Comparison of ENCODE assay signal across 12 mouse cellular contexts in genomic region chr6:47279183-47279582, GRCm38 (mm10).
A peak's percentile ranks its signal among the peaks of the same experiment; 100 is the strongest.
DNase-seq lines count a peak whose midpoint lies in the region; ATAC-seq lines count a peak whose summit lies in the region.
"Had no signal": no experiment of that assay in that cellular context is flagged by ENCODE, and none has a peak within 500 bp of the region (broad histone marks: within the 10 kb centered on the region; RNA-seq: fewer than 3 reads in every experiment).

No protein-coding gene starts in this region.

- no peak overlapping the region for H3K27ac ChIP-seq in embryonic facial prominence, embryonic 11.5 days (replicated peaks; ENCODE audit: low read depth, low read length)
- H3K27ac ChIP-seq in forebrain, embryonic 15.5 days (replicated peaks) = peak overlapping the region; percentile 76
- peak overlapping the region; percentile 35; the same call in 1 of the 2 replicates for H3K27ac ChIP-seq in neural tube, embryonic 15.5 days (replicated peaks)
- H3K27ac ChIP-seq: liver, embryonic 13.5 days had no signal

- peak; percentile 74 for ATAC-seq in embryonic facial prominence, embryonic 11.5 days (replicated peaks; ENCODE audit: insufficient number of reproducible peaks, low FRiP score, low TSS enrichment, low read depth)
- peak; percentile 79 for ATAC-seq in forebrain, embryonic 15.5 days (replicated peaks)
- ATAC-seq in neural tube, embryonic 15.5 days (ENCODE audit: low FRiP score) = peak; percentile 67

- no peaks in the 10 kb centered on the region for H3K36me3 ChIP-seq in embryonic facial prominence, embryonic 11.5 days (replicated peaks; ENCODE audit: control insufficient read depth, insufficient read depth, low read depth, low read length)
- H3K36me3 ChIP-seq in forebrain, embryonic 15.5 days = no peaks in the 10 kb centered on the region
- H3K36me3 ChIP-seq in neural tube, embryonic 15.5 days = no peaks in the 10 kb centered on the region
- H3K36me3 ChIP-seq: liver, embryonic 13.5 days had no signal

- no peaks in the 10 kb centered on the region for H3K4me1 ChIP-seq in embryonic facial prominence, embryonic 11.5 days (ENCODE audit: control insufficient read depth, insufficient read depth, low read length)
- H3K4me1 ChIP-seq in forebrain, embryonic 15.5 days = peaks cover 55% of the 10 kb centered on the region
- H3K4me1 ChIP-seq in neural tube, embryonic 15.5 days = no peaks in the 10 kb centered on the region
- H3K4me1 ChIP-seq: liver, embryonic 13.5 days had no signal

- no peak overlapping the region for H3K4me2 ChIP-seq in embryonic facial prominence, embryonic 11.5 days (ENCODE audit: low read depth, low read length)
- no peak overlapping the region for H3K4me2 ChIP-seq in forebrain, embryonic 15.5 days (replicated peaks)
- no peak overlapping the region for H3K4me2 ChIP-seq in neural tube, embryonic 15.5 days
- H3K4me2 ChIP-seq: heart, embryonic 11.5 days; liver, embryonic 13.5 days had no signal

- H3K9ac ChIP-seq in embryonic facial prominence, embryonic 11.5 days (replicated peaks; ENCODE audit: low read length) = no peak overlapping the region
- H3K9ac ChIP-seq in forebrain, embryonic 15.5 days (replicated peaks) = no peak overlapping the region
- no peak overlapping the region for H3K9ac ChIP-seq in neural tube, embryonic 15.5 days (replicated peaks)
- H3K9ac ChIP-seq: liver, embryonic 13.5 days had no signal

- H3K4me3 ChIP-seq in embryonic facial prominence, embryonic 11.5 days (ENCODE audit: low read depth, low read length) = no peak overlapping the region
- H3K4me3 ChIP-seq in forebrain, embryonic 15.5 days = no peak overlapping the region
- H3K4me3 ChIP-seq in neural tube, embryonic 15.5 days (replicated peaks) = no peak overlapping the region
- H3K4me3 ChIP-seq: liver, embryonic 13.5 days had no signal

- intact Hi-C loops in left cerebral cortex, postnatal 14 days (cut with DNase I) = loop anchor here (5.0 kb wide), 1 partner anchor 47 kb away; no protein-coding TSS in a partner anchor

- DNase-seq in embryonic facial prominence, embryonic 11.5 days (ENCODE audit: low spot score) = peak; percentile 73
- peak; percentile 67 for DNase-seq in mesoderm, embryonic 11.5 days (ENCODE audit: low read depth, low spot score)
- no peak for DNase-seq in left cerebral cortex, postnatal 14 days (ENCODE audit: low spot score in 2 of 2)
- DNase-seq in kidney, postnatal 10 days = no peak
- DNase-seq in right cerebral cortex, postnatal 25 days = no peak
- DNase-seq: adrenal gland, postnatal 25 days; liver, embryonic 13.5 days; lung, postnatal 36 days; right cerebral cortex, postnatal 4 days had no signal

- H3K9me3 ChIP-seq in embryonic facial prominence, embryonic 11.5 days (replicated peaks; ENCODE audit: control insufficient read depth, low read length) = no peaks in the 10 kb centered on the region
- H3K9me3 ChIP-seq in forebrain, embryonic 15.5 days = no peaks in the 10 kb centered on the region
- H3K9me3 ChIP-seq in neural tube, embryonic 15.5 days (replicated peaks) = no peaks in the 10 kb centered on the region
- H3K9me3 ChIP-seq: liver, embryonic 13.5 days had no signal

- 25% methylated on average over 1 of the region's 1 CpGs for WGBS in embryonic facial prominence, embryonic 11.5 days
- WGBS in forebrain, embryonic 15.5 days = 12% methylated on average over 1 of the region's 1 CpGs
- WGBS in neural tube, embryonic 15.5 days = 11% methylated on average over 1 of the region's 1 CpGs

- no peaks in the 10 kb centered on the region for H3K27me3 ChIP-seq in embryonic facial prominence, embryonic 11.5 days (ENCODE audit: control insufficient read depth, insufficient read depth, low read length)
- no peaks in the 10 kb centered on the region for H3K27me3 ChIP-seq in forebrain, embryonic 15.5 days
- no peaks in the 10 kb centered on the region for H3K27me3 ChIP-seq in neural tube, embryonic 15.5 days (replicated peaks)
- H3K27me3 ChIP-seq: liver, embryonic 13.5 days had no signal

Comparison
In these comparisons a context has a peak if more than half of its experiments do, and no peak if none do; other contexts are left out.
1. DNase-seq: peak in embryonic facial prominence, embryonic 11.5 days (single experiment) and mesoderm, embryonic 11.5 days (single experiment); none in left cerebral cortex, postnatal 14 days (0 of 2), kidney, postnatal 10 days (single experiment) and right cerebral cortex, postnatal 25 days (single experiment).
2. Peak in every context shown above with its lines, with median percentiles within 50 percentile points of each other: ATAC-seq.